Mouse (Mus musculus): Measurements from ENCODE around the gene Grb2.

Gene Grb2

DNA sequence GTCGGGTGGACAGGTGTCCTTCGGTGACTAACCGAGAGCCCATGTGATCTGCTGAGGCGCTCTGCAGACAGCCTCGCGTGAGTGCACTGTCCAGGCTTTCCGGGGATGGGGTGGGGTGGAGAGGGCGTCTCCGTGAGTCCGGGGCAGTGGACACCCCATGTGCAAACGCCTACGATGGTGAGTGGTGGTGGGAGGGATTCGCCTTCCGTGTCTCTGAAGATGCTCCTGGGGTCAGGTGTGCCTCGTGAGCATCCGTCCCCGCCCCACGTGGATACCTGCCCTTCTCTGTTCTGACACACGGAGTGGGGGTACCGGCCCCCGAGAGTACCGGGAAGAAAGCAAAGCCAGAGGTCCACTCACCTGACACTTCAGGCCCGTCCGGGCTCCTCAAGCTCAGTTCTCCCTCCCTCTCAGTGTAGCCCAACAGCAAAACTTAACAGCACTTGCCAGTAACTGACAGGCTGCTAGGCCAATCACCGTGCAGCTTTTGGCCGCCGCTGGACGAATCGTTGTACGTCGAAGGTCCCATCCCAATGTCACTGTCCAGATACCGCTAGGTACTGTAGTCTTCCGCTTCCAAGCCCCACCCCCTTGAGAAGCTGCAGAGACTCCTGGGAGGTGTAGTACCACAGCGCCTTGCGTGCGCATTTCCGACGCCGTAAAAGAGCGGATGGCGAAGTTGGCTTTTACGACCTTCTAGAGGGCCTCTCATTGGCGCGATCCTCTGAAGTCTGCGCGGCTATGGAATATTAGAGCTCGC, 80.5 kb downstream of the Grb2 start, which contains the start of gene Slc25a19:
Gene Slc25a19 (minus strand): TSS at position 591 of the 760 bp plus-strand sequence.
- peak; percentile 99 for DNase-seq (ENCODE audit: low spot score)

DNA sequence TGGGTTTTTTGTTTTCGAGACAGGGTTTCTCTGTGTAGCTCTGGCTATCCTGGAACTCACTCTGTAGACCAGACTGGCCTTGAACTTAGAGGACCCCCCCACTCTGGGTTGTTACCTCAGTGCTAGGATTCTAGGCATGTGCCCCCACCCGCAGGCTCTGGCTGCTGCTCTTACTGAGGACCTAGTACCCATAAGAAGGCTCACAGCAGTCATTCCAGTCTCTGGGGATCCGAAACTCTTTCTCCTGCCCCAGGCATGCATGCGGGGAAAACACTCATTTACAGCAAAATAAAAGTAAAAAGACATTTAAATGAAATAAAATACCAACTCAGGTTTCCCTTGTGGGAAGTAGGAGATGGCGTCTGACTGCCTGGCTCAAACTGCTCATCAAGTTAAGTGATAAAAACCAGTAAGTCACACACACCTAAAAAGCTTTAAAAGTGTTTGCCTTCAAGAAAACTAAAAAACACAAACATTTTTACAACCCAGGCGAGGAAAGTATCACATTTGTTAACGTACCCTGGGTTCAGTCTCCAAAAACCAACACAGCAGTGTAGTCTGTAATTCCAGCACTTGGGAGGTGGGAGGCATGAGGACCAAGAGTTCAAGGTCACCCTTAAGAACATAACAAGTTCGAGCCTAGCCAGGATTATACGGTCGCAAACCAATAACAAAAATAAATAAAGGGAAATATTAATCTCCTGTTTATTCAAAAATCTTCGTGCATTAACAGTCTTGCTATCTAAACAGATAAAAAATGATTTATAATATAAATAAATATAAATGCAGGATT, 81.4 kb downstream of the Grb2 start:
- DNase-seq (ENCODE audit: low spot score) = no peak

DNA sequence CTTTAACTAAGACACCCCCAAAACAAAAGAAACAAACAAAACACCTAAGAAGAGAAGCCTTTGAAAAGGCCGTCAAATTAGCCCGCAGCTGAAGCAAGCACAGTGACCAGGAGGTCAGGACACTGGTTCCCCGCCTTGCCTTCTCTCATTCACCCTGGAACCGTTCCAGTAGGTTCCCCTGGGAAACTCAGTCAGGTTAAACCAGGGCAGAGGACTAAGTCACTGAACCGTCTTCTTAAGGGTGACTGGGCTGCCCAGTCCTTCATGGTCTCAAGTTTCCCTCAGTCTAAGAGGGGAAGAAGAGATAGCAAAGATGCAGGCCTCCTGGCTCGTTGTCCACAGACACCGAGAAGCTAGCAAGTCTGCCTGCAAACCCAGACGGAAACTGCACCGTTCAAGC, 82.5 kb downstream of the Grb2 start:
- no peak for DNase-seq (ENCODE audit: low spot score)

DNA sequence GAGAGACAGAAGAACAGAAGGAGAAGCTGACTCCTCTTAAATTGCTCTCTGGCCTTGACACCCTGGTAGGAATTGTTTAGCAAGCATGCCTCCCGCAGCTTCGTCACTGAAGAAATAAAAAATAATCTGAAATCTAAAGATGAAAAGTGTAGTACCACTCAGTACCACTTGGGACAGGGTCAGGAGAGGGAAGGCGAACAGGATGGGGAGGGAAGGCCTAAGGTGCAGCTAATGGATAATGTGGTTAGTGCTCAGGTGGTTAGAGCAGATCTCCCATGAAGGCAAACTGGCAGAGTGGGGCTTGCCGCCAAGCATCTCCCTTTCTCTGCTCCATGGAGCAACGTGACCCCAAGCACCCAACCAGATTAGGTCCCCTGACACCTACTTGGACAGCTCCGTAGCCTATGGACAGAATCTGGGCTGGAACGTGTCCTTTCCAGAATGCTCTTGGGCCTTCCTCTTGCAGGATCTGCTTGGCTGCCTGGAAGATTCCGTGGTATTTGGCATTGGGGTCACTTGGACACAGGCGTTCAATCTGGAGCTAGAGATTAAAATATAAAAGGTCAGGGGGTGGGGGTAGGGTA, 84.8 kb downstream of the Grb2 start:
- no peak for DNase-seq (ENCODE audit: low spot score)

DNA sequence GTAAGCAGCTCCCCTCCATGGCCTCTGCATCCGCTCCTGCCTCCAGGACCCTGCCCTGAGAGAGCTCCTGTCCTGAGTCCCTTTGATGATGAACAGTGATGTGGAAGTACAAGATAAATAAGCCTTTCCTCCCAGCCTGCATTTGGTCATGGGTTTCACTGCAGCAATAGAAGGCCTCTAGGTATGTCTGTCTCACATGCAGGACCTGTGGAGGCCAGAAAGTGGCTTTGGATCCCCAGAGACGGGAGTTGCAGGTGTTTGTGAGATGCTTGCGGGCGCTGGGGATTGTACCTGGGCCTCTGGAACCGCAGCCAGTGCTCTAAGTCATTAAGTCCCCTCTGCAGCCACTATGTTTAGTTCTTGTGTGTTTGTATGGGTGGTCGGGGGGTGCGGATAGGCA, 88.4 kb downstream of the Grb2 start:
- DNase-seq (ENCODE audit: low spot score) = no peak

DNA sequence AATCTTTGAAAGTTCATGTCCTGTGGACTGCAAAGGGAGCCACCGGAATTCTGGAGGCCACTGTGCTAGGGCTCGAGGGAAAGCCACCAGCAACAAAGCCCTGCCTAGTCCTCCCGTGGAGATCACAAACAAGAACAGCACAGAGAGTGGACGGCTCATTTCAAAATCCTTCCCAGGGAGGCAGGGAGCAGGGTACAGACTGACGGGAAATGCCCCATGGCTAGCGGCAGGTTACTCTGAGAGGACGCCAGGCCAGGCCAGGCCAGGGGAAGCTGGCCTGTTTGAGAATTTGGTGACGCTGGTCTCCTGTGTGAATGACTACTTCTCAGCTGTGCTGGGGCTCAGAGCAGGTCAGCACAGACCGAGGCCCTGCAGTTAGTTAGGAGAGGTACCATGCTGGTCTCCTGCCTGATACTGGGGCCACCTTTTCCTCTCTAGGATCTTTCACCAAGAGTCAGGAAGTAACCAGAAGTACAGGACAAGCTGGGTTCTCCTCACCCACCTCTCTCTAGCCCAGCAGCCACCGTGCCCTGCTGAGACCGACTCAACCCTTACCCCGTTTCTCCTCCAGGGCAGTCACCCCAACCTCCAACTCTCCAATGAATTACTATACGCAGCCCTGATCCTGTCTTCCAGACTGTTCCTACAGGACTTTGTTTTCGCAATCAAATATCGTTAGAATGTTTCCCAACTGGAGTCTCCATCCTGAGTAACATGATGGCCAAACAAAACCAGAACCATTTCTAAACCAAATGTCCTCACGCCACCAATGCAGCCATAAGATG, 89.5 kb downstream of the Grb2 start:
- DNase-seq (ENCODE audit: low spot score) = no peak

DNA sequence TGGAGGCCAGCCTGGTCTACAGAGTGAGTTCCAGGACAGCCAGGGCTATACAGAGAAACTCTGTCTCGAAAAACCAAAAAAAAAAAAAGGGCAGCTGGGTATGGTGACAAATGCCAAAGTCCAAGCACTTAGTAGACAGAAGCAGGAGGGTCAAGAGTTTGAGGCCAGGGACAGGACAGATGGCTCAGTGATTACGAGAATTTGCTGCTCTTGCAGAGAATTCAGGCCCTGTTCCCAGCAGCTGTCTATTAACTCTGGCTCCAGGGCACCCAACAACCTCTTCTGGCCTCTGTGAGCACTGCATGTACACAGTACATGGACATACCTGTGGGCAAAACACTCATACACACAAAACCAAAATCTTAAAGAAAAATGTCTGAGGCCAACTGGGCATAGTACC, 90.4 kb downstream of the Grb2 start:
- DNase-seq (ENCODE audit: low spot score) = no peak

DNA sequence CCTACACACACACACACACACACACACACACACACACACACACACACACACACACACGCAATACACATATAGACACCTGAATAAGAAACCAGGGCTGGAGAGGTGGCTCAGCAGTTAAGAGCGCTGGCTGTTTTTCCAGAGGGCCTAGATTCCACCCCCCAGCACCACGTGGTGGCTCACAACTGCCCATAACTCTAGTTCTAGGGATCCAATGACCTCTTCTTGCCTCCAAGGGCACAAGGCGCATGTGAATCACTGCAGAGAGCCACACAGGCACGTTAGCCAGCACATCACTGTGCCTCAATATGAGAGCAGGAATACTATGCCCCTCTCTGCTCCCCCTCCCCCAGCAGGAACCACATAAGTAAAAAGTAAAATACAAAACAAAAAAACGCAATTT, 91.5 kb downstream of the Grb2 start:
- no peak for DNase-seq (ENCODE audit: low spot score)

DNA sequence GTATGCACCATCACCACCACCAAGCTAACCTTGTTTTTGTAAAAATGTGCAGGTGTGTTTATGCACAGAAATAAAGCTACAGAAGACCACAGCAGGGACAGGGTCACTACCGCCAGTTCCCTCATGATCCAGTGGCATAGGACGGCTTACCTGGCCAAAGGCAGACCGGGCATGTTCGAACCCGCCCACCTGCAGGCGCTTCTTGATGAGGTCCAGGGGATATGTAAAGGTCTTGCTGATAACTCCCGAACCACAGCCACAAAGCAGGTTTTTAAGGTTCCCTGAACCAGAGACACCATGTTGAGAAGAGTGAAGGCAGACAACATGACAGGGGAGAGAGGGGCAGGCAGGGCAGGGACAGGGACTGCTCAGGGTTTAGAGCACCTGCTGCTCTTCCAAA, 92.0 kb downstream of the Grb2 start:
- DNase-seq (ENCODE audit: low spot score) = no peak

DNA sequence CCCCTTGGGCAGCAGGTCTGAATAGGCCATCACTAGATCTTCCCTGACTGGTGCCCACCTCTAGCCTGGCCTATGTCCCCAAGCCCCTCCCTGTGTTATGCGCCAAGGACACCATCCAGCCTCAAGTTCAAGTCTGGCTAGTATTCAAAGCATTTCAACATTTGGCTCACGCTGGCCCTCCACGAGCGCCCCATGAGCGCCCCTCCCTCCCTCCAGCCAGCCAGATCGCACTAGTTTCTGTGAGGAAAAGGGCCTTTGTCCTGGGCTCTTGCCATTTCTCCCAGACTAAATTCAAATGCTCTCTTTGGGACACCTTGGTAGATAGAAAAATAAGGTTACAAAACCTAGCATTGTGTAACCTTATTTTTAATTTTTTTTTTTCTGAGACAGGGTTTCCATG, 92.5 kb downstream of the Grb2 start:
- no peak for DNase-seq (ENCODE audit: low spot score)

DNA sequence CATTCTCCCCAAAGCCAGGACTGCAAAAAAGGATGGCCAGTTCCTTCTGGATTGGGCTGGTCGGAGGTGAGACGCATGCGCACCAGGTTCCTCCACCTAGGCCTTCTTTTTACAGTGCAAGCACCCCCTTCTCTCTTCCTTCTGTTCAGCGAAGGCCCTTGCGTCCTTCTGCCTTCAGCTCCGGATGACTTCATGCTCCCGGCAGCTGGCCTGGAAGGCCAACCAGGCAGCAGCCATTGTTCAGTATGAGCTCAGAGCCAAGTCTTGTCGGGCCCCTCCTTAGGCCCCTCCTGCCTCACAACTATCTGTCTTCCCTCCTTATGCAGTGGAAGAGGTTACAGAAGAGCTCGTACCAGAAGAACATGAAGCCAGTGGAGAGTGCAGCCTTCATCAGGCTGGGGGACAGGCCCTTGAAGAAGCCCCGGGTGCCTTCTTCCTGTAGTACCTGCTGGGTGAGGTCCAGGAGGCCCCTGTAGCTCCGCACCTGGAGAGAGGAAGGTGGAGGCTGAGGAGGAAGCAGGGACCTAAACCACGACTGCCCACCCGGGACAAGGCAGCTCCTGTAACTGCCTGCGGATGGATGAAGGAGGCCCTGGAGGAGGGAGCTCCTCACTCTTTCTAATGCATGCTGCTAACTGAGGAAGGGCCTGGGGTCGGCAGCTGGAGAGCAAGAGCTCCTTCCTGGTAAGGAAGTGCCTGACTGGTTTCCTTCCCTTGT, 93.1 kb downstream of the Grb2 start:
- no peak for DNase-seq (ENCODE audit: low spot score)

DNA sequence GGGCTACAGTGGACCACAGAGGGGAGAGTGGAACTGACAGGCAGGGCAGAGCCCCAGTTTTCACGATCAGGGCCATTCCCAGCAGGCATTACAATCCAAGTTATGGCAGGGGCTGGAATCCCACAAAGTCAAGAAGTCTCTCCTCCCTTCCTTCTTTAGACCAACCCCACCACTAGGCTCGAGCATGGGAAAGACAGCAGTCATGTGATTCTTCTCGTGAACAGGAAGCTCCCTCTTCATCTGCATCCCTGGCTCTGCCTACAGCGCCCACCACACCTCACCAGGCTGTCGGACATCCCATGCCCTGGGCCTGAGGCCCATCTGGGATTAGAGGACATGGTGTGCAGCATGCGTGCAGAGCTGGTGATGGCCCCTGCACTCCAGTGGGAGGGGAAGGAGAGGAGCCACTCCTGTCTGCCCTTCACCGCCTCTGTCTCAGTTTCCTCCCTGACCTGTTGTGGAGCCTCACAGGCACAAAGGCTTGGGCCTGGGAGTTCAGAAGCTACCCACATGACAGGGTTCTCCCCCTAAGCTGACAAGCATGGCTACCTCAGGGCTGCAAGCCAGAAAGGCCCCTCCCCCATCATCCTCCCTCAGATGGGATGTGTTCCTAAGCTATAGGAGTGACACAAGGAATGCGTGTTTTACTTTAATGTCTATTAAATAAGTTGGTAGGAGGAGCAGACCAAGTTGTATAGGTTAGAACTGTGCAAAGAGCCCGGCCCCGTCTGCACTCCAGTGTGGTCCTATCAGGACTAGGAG, 93.9 kb downstream of the Grb2 start:
- no peak for DNase-seq (ENCODE audit: low spot score)

DNA sequence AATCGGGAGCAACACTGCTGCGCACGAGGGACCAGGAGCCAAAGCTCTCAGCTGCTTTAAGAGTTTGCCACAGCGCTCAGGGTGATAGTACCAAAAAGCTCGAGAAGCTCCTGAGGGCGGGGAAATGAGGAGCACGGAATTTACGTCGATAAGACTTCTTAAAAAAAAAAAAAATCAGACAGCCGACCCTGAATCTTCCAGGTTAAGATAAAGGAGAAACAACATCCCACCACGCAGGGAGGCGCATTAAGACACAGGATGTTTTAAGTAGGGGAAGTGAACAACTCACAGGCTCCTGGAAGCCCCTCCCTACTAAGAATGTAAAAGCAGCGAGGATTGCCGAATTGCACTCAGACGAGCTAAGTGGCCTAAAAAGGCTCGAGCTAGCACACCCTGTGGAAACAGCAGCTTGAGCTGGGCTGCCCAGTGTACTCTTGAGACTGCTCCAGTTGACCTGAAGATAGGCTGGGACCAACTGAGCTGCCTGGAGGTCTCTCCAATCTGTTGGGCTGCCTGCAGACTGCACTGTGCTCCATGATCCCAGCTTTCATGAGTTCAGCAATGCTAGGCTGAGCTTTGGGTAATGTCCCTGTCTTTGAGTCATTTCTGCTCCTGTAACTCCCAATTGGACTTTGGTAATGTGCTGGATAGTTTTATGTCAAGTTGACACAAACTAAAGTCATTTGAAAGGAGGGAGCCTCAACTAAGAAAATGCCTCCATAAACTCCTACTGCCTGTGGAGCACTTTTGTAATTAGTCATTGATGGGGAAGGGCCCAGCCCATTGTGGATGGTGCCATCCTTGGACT, 95.1 kb downstream of the Grb2 start:
- no peak for DNase-seq (ENCODE audit: low spot score)

DNA sequence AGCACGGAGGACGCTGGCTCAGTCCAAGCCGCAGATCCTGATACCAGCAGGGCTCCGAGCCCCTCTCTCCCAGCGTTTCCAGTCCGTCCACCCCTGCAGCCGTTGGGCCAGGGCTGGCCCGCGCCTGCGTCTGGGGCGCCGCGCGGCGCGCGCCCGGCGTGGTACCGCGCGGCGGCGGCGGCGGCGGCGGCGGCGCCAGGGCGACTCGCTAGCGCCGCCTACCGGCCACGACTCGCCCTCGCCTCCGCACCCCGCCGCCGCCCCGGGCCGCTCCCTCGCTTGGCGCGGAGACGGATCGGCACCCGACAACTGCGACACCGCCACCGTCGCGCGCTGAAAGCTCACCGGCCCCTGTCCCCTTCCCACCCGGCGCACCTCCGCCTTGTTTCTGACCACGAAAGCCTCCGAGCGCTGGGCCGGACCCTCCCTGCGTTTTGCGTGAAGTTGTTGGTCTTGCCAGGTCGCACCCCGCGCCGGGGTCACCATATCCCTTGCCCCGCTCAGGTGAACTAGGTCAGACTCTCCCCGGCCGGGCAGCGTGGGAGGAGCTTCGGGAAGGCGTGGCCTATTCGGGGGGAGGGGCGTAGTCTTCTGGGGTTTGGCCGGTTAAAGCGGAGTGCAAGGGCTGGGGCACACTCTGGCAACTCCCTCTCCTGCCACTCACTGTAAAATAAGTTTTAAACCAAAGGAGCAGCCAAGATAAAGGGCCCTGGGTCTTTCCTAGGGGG, 95.8 kb downstream of the Grb2 start, which contains the start of gene Mif4gd:
Gene Mif4gd (minus strand): TSS at position 560 of the 728 bp plus-strand sequence.
- DNase-seq (ENCODE audit: low spot score) = peak; percentile 93

DNA sequence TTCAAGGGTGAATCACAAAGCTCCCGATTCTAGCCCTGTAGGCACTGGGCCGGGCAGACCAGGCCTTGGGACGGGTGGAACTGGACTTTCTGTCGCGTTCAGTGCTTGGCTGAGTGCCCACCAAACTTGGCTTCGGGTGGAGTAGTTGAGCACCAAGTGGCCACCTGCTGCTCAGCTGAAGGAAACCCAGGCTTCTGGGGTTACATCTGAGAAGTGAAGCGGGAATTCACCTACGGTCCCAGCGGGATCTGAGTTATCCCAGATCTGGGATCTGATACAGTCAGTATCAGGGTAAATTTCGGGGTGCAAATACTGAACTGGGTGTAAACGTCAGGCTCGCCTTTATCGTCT, 96.4 kb downstream of the Grb2 start:
- peak; percentile 38 for DNase-seq (ENCODE audit: low spot score)

DNA sequence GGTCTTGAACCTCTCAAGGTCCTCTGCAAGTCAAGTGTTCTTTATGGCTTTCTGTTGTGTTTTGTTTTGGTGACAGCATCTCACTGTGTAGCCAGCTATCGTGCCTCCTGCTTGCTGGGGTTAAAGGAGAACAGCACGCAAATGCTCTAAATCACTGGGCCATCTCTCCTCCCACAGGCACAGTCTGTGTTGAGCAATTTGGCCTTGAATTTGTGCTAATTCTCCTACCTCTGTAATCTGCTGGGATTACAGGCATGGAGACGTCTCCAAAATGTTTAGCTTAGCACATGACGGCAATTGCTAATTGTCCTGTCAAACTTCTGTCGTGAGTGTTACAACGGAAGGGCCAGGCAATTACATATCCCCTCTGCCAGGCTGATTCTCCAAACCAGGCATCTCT, 97.2 kb downstream of the Grb2 start:
- no peak for DNase-seq (ENCODE audit: low spot score)

DNA sequence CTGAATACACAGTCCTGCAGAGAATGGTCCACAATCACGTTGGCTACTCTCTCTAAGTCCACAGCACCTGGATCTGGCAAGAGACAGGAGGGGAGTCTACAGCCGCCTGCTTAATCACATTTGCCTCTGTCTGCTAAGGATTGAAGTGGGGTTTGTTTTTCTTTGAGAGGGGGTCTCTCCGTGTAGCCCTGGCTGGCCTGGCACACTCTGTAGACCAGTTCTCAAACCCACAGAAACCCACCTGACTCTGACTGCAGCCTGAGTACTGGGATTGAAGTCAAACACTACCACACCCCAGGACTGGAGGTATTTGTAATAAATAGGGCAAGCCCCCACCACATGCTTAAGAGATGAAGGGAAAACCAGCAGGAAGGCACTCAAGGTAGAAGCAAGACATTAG, 98.8 kb downstream of the Grb2 start:
- DNase-seq (ENCODE audit: low spot score) = no peak

DNA sequence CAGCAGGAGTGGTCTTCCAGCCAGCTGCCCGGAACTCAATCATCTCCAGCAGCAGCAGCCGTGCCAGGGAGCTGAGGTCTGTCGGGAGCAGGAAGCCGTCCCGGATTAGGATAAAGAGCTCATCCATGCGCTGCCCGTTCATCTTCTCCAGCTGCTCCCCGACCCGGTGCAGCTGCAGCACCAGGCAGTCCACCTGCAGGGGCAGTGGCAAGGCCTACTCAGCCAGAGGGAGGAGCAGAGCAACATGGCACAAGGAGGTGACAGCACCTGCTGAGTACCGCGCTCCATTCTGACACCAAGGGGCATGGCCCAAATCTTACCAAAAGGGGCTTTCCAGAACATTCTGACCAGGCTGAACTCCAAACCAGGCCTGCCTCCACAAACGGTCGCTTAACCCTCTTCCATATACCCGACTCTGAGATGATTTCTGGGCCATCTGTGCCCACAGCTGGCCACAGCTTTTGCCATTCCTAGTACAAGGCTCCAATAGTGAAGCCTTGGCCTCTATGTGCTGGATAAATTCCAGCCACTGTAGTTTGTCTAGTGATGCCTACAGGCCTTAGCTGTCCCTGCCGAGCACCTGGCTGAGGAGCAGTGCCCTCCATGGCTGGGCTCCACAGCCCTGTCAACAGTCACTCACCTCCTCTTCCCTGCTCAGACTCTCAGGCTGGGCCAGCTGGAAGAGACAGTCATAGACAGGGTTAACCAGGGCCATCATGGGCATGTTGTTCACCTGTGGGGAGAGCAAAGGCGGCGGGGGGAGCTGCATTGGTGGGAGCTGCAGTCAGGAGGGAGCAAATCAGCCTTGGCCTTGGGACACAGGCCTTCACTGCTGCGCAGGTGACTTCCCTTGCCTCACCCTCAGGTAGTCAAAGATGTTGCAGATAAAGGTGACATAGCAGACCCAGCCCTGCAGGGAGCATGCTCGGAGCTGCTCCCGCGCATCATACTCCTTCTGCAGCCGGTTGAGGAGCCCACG, 99.7 kb downstream of the Grb2 start:
- DNase-seq (ENCODE audit: low spot score) = no peak

All from c-Kit-positive CD71-positive TER-119-positive erythroid progenitor cells, embryonic 14.5 days (primary cell).